Mouse (Mus musculus): ENCODE results near the gene Arhgap42. TPM values are rescaled to one million over a fixed set of nuclear protein-coding genes. Genes with fewer than 3 reads are reported as not detected.

The Arhgap42 gene
- polyA plus RNA-seq, 1 experiment from 2014 or later, result 12.3 TPM

DNA sequence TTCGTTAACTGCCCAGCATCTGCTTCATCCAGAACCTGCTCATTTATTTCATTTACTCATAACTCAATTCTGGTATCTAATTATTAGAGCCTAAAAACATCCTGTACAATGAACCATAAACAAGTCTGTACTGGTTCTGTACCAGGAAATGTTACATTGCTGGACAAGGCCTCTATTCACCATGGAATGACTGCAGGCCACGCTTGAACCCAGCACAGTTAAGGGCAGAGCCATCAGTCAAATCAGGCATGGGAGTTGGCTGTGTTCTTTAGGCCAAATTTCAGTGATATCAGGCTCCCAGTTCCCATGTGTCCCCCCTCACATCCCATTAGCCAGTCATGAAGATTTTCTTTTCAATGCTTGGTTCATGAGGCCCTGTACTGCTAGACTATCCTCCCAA, 20.6 kb downstream of the Arhgap42 start:
- no peaks in the 10 kb centered on the region for H3K4me1 ChIP-seq (ENCODE audit: control insufficient read depth, insufficient read depth, low read length)
- ATAC-seq (no peak), DNase-seq (ENCODE audit: low spot score) (no peak)
- H3K4me2 ChIP-seq (ENCODE audit: low read length), result no peak overlapping the region
- no peaks in the 10 kb centered on the region for H3K27me3 ChIP-seq (replicated peaks; ENCODE audit: control insufficient read depth, insufficient read depth, low read length)
- H3K9me3 ChIP-seq (replicated peaks; ENCODE audit: control insufficient read depth, low read length), result no peaks in the 10 kb centered on the region
- H3K27ac ChIP-seq (ENCODE audit: low read depth, low read length), result no peak overlapping the region
- H3K9ac ChIP-seq (ENCODE audit: low read length), result no peak overlapping the region
- 87% methylated on average over 2 of the region's 2 CpGs for WGBS
- no peak overlapping the region for H3K4me3 ChIP-seq (ENCODE audit: low read depth, low read length)
- H3K36me3 ChIP-seq (ENCODE audit: control insufficient read depth, insufficient read depth, low read length), result no peaks in the 10 kb centered on the region

DNA sequence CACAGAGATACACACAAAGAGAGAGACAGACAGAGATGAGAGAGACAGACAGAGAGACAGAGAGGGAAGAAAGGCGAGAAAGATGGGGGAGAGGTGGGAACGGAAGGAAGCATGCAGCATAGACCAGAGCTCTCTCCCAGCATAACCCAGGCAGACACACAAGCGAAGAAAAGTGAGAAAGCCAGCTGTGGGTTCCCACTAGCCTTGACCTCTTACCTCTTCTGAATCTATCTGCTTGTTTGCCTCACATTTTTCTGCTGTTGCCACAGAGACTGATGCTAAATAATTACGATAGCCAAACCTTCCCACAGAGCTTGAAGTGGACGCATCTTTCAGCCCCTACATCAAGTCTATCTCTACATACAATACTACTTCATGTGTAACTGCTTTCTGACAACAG, 24.1 kb downstream of the Arhgap42 start:
- Histone ChIP-seq H3K9me3 (replicated peaks; ENCODE audit: control insufficient read depth, low read length) (no peaks in the 10 kb centered on the region), H3K27me3 (replicated peaks; ENCODE audit: control insufficient read depth, insufficient read depth, low read length) (no peaks in the 10 kb centered on the region), H3K4me3 (ENCODE audit: low read depth, low read length) (no peak overlapping the region), H3K4me2 (ENCODE audit: low read length) (no peak overlapping the region), H3K9ac (ENCODE audit: low read length) (no peak overlapping the region), H3K36me3 (ENCODE audit: control insufficient read depth, insufficient read depth, low read length) (no peaks in the 10 kb centered on the region), H3K4me1 (ENCODE audit: control insufficient read depth, insufficient read depth, low read length) (no peaks in the 10 kb centered on the region), H3K27ac (ENCODE audit: low read depth, low read length) (no peak overlapping the region)
- WGBS, result 70% methylated on average over 5 of the region's 5 CpGs
- DNase-seq (ENCODE audit: low spot score) (no peak), ATAC-seq (no peak)

DNA sequence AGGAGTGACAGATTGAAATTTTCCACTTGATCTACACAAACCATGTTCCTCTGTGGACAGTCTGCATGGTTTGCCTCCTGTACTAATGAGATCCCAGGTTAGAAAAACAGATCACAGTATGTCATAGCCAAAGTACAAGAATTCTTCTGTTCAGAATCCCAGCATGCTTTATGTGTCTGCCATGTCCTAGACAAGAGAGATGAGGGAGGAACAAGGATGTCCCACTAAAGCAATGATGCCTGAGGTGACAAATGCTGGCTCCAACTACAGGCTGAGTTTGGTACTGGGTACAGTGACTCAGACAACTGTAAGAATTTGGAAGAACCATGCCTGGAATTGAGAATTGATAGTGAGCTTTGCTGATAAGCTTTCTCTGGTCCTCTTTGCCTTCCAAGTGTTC, 24.6 kb downstream of the Arhgap42 start:
- no peak overlapping the region for H3K9ac ChIP-seq (ENCODE audit: low read length)
- no peak overlapping the region for H3K4me3 ChIP-seq (ENCODE audit: low read depth, low read length)
- no peaks in the 10 kb centered on the region for H3K4me1 ChIP-seq (ENCODE audit: control insufficient read depth, insufficient read depth, low read length)
- H3K36me3 ChIP-seq (ENCODE audit: control insufficient read depth, insufficient read depth, low read length), result no peaks in the 10 kb centered on the region
- H3K27ac ChIP-seq (ENCODE audit: low read depth, low read length), result no peak overlapping the region
- H3K9me3 ChIP-seq (replicated peaks; ENCODE audit: control insufficient read depth, low read length), result no peaks in the 10 kb centered on the region
- H3K4me2 ChIP-seq (ENCODE audit: low read length), result no peak overlapping the region
- DNase-seq (ENCODE audit: low spot score) (no peak), ATAC-seq (no peak)
- no peaks in the 10 kb centered on the region for H3K27me3 ChIP-seq (replicated peaks; ENCODE audit: control insufficient read depth, insufficient read depth, low read length)

DNA sequence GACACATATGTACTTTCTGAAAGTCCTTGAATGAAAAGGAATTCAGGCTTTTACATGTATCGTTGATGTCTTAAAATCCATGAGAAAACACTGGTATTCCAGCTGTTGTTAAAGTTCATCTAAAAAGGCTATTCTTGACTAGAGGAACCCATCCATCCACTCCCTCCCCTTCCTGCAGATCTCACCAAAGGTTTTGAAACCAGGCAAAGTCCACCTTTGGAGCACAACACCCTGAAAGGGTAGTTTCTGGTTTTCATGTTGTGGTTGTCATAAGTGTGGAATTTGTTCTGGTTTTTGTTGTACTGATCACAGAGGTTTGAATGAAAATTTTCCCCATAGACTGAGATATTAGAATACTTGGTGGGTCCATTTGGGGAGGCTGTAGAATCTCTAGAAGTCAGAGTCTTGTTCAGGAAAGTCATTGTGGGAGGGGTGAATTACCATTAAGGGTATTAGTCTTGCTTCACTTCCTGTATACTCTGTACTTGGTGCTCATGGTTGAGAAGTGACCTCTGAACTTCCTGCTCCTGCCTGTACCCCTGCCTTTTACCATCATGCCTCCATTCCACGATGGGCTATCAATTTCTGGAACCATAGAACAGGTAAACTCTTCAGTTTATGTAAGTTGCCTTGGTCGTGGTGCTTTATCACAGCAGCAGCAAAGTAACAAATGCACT, 27.4 kb downstream of the Arhgap42 start:
- WGBS, result 86% methylated on average over 3 of the region's 3 CpGs
- ATAC-seq, result no peak
- Histone ChIP-seq H3K9me3 (replicated peaks; ENCODE audit: control insufficient read depth, low read length) (no peaks in the 10 kb centered on the region), H3K4me3 (ENCODE audit: low read depth, low read length) (no peak overlapping the region), H3K27me3 (replicated peaks; ENCODE audit: control insufficient read depth, insufficient read depth, low read length) (no peaks in the 10 kb centered on the region), H3K36me3 (ENCODE audit: control insufficient read depth, insufficient read depth, low read length) (no peaks in the 10 kb centered on the region), H3K4me1 (ENCODE audit: control insufficient read depth, insufficient read depth, low read length) (no peaks in the 10 kb centered on the region), H3K9ac (ENCODE audit: low read length) (no peak overlapping the region), H3K27ac (ENCODE audit: low read depth, low read length) (no peak overlapping the region), H3K4me2 (ENCODE audit: low read length) (no peak overlapping the region)
- DNase-seq (ENCODE audit: low spot score), result no peak

DNA sequence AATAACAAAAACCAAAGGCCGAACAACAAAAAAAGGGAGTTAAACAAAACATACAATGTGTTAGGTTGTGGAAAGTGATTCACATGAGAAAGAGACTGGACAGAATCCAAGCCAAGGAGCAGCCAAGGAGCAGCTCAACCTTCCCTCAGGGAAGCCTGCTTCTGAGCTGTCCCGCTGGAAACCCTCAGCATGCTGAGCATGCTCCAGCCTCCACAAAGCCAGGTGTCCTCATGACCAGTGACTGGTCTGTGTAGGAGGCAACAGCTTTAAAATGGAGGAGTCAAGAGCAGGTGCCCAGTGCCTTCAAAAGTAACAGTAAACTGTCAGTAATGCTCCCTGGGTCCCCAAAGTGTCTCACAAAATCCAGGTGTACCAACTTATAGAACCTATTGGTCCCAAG, 28.4 kb downstream of the Arhgap42 start:
- H3K4me3 ChIP-seq (ENCODE audit: low read depth, low read length), result no peak overlapping the region
- DNase-seq (ENCODE audit: low spot score) (no peak), ATAC-seq (no peak)
- no peaks in the 10 kb centered on the region for H3K9me3 ChIP-seq (replicated peaks; ENCODE audit: control insufficient read depth, low read length)
- WGBS, result 89% methylated on average over 2 of the region's 2 CpGs
- no peaks in the 10 kb centered on the region for H3K36me3 ChIP-seq (ENCODE audit: control insufficient read depth, insufficient read depth, low read length)
- no peaks in the 10 kb centered on the region for H3K4me1 ChIP-seq (ENCODE audit: control insufficient read depth, insufficient read depth, low read length)
- H3K4me2 ChIP-seq (ENCODE audit: low read length), result no peak overlapping the region
- H3K27ac ChIP-seq (ENCODE audit: low read depth, low read length), result no peak overlapping the region
- no peaks in the 10 kb centered on the region for H3K27me3 ChIP-seq (replicated peaks; ENCODE audit: control insufficient read depth, insufficient read depth, low read length)
- H3K9ac ChIP-seq (ENCODE audit: low read length), result no peak overlapping the region

DNA sequence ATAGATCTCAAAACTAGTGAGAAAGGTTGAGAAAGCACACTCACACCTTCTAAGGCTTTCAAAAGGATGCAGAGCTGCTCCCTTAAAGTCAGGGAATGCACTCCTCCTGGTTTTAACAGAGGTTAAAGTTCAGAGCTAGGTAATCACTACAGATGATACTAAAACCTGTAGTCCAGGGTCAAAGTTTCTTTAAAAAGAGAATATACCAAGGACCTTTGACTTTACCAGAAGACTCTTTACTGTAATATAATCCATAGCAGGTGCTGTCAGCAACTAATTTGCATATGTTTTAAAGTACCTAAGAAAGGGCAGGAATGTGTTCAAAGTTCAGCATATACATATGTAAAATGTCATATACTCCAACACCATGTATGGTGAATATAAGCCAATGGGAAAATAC, 30.7 kb downstream of the Arhgap42 start:
- no peaks in the 10 kb centered on the region for H3K4me1 ChIP-seq (ENCODE audit: control insufficient read depth, insufficient read depth, low read length)
- DNase-seq (ENCODE audit: low spot score), result no peak
- H3K36me3 ChIP-seq (ENCODE audit: control insufficient read depth, insufficient read depth, low read length), result no peaks in the 10 kb centered on the region
- no peak for ATAC-seq
- H3K9ac ChIP-seq (ENCODE audit: low read length), result no peak overlapping the region
- H3K27ac ChIP-seq (ENCODE audit: low read depth, low read length), result no peak overlapping the region
- no peaks in the 10 kb centered on the region for H3K27me3 ChIP-seq (replicated peaks; ENCODE audit: control insufficient read depth, insufficient read depth, low read length)
- no peak overlapping the region for H3K4me3 ChIP-seq (ENCODE audit: low read depth, low read length)
- H3K4me2 ChIP-seq (ENCODE audit: low read length), result no peak overlapping the region
- no peaks in the 10 kb centered on the region for H3K9me3 ChIP-seq (replicated peaks; ENCODE audit: control insufficient read depth, low read length)

DNA sequence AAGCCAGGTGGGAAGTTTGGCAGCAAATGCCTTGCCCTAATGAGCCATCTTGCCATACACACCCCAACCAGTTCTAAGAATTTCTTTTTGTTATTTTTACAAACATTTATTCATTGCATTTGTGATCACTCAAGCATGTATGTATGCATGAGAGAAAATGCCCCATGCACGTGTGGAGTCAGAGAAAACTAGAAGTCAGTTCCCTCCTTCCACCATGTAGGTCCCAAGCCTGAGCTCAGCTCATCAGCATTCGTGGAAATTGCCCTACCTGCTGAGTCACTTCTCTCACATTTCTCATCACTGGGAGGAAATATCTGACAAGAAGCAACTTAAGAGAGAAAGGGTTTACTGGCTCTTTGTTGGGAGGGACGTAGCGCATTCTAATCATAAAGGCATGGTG, 31.6 kb downstream of the Arhgap42 start:
- Histone ChIP-seq H3K4me3 (ENCODE audit: low read depth, low read length) (no peak overlapping the region), H3K36me3 (ENCODE audit: control insufficient read depth, insufficient read depth, low read length) (no peaks in the 10 kb centered on the region), H3K27me3 (replicated peaks; ENCODE audit: control insufficient read depth, insufficient read depth, low read length) (no peaks in the 10 kb centered on the region), H3K9me3 (replicated peaks; ENCODE audit: control insufficient read depth, low read length) (no peaks in the 10 kb centered on the region), H3K9ac (ENCODE audit: low read length) (no peak overlapping the region), H3K4me1 (ENCODE audit: control insufficient read depth, insufficient read depth, low read length) (no peaks in the 10 kb centered on the region), H3K4me2 (ENCODE audit: low read length) (no peak overlapping the region), H3K27ac (ENCODE audit: low read depth, low read length) (no peak overlapping the region)
- WGBS, result 65% methylated on average over 4 of the region's 4 CpGs
- ATAC-seq (no peak), DNase-seq (ENCODE audit: low spot score) (no peak)

DNA sequence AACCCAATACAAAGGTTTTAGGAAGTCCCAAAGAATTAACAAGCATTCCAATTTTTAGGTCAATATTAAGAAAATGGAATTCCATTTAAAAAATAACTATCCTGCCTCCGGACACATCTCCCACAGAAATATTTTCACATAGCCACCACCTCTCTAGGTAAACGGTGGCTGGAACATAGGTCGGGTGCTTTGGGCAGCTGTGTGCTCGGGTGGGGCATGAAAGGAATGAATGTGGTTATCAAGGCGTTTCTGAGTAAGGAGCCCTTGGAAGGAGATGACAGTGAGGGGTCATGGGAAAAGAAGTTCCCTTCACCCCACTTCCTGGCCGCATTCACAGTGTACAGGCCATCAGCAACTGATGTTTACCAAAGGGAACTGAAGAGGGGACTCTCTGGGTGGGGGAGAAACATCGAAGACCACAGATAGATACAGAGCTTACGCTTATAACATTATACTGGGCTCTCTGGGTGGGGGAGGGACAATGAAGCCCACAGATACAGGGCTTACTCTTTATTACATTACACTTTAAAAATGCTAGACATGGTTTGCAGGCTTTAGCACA, 38.0 kb downstream of the Arhgap42 start:
- Histone ChIP-seq H3K27ac (ENCODE audit: low read depth, low read length) (no peak overlapping the region), H3K27me3 (replicated peaks; ENCODE audit: control insufficient read depth, insufficient read depth, low read length) (no peaks in the 10 kb centered on the region), H3K4me1 (ENCODE audit: control insufficient read depth, insufficient read depth, low read length) (no peaks in the 10 kb centered on the region), H3K9ac (ENCODE audit: low read length) (no peak overlapping the region), H3K4me2 (ENCODE audit: low read length) (no peak overlapping the region), H3K4me3 (ENCODE audit: low read depth, low read length) (no peak overlapping the region), H3K9me3 (replicated peaks; ENCODE audit: control insufficient read depth, low read length) (no peaks in the 10 kb centered on the region), H3K36me3 (ENCODE audit: control insufficient read depth, insufficient read depth, low read length) (no peaks in the 10 kb centered on the region)
- ATAC-seq (no peak), DNase-seq (ENCODE audit: low spot score) (no peak)
- 83% methylated on average over 8 of the region's 8 CpGs for WGBS

DNA sequence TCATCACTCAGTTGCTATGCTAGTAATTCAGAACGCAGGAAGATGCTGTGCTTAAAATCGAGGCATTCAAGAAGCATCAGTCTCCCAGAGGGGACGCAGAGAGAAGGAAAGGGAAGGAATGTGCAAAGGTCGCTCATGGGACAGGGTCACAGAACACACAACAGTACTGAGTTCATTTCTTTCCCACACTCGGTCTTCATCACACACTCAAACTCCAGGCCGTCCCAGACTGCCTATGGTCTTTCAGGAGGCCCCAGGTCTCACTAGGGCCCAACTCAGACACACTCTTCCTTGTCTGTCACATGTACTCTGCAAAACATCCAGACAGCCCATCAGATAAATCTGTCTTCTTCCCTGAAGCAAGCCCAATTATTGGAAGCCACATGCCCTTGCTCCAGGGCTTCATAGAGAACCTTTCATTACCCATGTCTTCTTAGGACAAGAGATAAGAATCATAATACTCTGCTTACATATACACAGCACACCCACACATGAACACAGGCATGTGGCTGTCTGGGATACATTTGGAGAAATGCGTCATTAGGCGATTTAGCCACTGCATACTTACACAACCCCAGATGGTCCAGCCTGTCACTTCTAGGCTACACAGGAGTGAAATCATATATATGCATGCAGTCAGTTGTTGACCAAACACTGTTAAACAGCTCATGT, 39.6 kb downstream of the Arhgap42 start:
- DNase-seq (ENCODE audit: low spot score) (no peak), ATAC-seq (no peak)
- Histone ChIP-seq H3K4me2 (ENCODE audit: low read length) (no peak overlapping the region), H3K27ac (ENCODE audit: low read depth, low read length) (no peak overlapping the region), H3K9ac (ENCODE audit: low read length) (no peak overlapping the region), H3K36me3 (ENCODE audit: control insufficient read depth, insufficient read depth, low read length) (no peaks in the 10 kb centered on the region), H3K4me3 (ENCODE audit: low read depth, low read length) (no peak overlapping the region), H3K27me3 (replicated peaks; ENCODE audit: control insufficient read depth, insufficient read depth, low read length) (no peaks in the 10 kb centered on the region), H3K4me1 (ENCODE audit: control insufficient read depth, insufficient read depth, low read length) (no peaks in the 10 kb centered on the region; the same call in 1 of the 2 replicates), H3K9me3 (replicated peaks; ENCODE audit: control insufficient read depth, low read length) (no peaks in the 10 kb centered on the region)
- 67% methylated on average over 8 of the region's 8 CpGs for WGBS

Data from forebrain, embryonic 14.5 days (tissue).